Mouse (Mus musculus) cerebellum, postnatal 10 days (tissue): ENCODE results near the gene Coq7.

Source experiments
- DNase-seq, 2 experiments: peaks; one replicate each; pipeline ENCODE4 v3.0.0; 2021; ENCODE audit warnings: mixed read lengths in 2 of 2

Coq7 gene

DNA sequence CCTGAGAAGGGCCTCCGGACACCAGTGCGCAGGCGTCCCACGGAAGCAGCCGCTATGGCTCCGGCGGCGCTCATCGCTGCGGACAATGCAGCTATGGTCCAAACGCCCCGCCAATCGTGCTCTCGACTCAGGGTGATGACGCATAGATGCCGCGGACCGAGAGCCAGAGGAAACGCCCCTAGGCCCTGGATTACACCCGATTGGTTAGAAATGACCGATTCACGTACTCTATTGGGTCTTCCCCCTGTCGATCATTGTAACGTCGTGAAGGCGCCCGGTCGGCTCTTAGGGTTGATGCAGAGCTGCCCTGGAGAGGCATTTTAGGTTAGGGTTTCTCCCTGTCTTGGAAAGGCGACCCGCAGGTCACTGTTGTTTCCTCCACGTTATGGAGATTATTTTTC, at the start of gene Coq7:
TSS of gene Coq7 (minus strand) at position 179 of the 401 bp plus-strand sequence.
- DNase-seq = peak; percentile 97

DNA sequence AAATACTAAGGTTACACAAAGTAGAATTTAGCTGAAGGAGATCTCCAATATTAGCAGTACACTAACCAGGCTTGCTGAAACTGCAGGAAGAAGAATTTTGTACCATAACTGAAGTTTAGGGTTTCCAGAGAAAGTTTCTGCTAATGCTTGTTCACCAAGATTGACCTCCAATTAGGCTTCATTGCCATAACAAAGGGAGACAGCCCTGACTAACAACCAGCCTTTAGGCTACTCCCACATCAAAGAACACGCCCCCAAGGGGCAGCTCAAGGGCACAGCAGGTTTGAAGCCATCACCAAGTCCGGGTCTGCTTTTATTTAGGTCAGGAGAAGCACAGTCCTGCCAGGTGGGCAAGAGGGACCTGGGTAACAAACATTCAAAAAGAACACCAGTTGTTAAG, 46.8 kb upstream of the Coq7 start:
- DNase-seq = no peak

DNA sequence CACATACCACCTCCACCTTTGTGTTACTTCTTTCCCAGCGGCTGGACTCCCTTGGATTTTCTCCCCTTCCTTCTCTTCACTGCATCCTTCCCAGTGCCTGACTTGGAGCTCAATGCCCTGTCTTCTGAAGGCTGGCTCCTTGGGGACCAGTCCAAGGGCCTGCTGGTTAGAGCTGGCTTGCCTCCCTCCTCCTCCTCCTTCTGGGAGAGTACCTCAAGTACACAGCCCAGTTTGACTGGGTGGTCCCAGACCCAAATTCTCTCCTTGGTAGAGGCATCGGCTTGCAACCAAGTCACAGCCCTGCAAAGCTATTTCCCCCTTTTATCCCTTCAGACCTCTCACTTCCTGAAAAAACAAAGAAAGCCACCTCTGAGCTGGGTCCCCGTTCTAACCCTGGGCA, 45.1 kb upstream of the Coq7 start:
- no peak for DNase-seq

DNA sequence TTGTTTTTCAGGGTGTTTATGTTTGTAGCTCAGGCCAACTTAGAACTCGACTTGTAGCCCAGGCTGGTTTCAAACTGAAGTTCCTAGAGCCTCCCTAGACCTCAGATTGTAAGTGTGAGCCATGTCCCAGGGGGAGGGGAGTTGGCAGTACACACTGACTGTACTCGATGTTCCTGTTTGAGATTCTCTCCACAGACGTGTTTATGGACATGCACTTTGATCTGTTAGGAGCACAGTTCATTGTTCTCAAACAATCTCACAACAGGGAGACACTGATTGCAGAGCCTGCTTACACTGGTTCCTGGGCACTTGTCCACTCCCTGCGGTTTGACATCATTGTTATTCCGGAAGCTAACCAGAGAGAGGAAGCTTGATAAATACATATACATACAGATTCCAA, 38.9 kb upstream of the Coq7 start:
- no peak for DNase-seq

DNA sequence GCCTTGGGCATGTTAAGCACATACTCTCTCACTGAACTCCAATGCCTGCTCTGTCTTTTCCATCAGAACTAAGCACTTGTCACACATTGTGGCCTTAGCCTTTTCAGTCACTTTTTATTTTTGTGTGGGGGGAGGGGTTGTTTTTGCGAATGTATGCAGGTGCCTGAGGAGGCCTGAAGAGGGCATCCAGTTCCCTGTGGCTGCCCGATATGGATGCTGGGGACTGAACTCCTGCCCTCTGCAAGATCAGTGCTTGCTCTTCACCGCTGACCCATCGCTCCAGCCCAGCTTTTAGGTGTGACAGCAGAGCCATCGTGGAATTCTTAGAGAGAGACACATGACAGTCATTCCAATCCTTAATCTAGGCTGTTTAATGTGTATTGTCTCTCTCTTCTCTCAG, 38.2 kb upstream of the Coq7 start:
- no peak for DNase-seq

DNA sequence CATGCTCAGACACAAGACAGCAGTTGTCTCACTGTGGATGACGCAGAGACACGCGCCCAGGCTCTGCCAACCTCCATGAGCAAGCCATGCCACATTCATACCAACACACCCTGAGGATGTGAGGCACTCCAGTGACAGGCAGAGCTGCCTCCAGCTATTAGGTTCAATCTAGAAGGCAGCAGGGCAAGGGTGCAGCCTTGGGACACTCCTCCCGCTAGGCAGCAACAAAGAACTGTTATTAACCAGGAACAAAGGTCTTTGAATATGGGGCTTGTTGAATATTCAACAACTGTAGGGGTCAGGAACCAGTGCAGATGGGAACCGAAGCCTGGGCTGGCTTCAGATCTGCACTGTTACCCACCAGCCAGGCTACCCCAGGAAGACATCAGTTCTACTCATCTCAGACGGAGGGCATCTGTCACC, 36.0 kb upstream of the Coq7 start:
- DNase-seq = no peak

DNA sequence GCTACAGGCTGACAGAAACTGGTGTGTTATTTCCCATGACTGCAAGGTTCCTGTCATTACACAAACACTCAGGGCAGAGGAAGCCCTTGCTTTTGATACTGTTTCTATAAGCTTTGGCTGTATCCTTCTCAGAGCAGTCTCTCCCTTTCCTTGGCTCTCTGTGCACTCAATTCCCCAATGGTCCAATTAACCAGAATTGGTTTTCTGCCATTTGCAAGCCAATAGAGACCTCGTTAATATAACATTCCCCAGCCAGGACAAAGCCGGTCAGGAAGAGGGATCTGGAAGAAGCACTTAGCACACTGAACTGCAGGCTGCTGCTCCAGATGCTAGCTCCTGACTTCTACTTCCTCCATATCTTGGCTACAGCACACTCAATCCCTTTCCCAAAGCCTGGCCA, 21.1 kb upstream of the Coq7 start:
- no peak for DNase-seq

DNA sequence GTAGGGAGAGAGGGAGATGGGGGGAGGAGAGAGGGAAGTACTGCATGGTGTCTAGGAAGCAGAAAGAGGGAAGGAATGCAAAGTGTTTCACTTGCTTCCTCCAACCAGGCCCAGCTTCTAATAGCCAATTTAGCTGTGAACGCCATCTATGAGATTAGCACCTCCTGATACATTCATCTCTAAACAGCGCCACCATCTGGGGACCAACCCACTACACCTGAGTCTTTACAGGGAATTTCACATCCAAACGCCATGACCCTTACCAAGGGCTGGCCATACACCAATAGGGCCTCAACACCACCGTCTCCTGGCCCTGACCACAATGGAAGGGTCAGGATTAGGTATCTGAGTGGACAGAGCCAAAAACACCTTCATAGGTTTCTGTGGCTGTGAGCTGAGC, 20.7 kb upstream of the Coq7 start:
- no peak for DNase-seq

DNA sequence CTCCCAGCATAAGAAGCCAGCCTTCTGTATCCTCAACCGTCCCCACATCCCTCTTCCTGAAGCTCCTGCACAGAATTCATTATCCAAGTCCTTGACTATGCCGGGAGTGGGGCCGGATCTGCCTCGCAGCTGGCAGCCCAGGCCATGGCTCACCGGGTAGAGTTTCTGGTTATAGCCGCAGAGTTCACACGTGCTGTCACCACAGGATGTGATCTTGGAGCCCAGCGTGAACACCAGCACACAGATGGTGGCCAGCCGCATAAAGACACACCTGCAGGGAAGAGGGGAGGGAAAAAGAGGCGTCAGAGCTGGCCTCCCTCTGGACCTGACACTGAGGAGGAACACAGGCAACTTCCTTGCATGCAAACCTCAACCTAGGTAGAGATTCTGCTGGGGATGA, 14.3 kb upstream of the Coq7 start:
- no peak for DNase-seq

DNA sequence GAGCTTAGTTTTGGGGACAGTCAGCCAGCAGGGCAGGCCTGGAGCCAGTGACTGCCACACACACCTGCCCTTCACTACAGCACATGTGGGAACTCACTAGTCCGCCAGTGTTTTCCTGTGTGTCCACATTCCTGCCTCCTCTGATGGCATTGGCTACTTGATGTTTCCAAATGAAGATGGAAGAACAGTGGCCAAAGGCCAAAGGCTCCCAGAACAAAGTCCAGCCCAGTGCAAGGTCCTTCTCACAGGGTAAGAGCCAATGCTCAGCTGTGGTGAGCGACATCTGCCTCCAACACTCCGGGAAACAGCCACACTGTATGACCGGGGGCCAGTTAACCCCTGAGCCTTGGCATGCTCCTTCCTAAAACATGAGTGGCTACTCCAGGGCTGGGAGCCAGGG, 11.0 kb upstream of the Coq7 start:
- DNase-seq = no peak

DNA sequence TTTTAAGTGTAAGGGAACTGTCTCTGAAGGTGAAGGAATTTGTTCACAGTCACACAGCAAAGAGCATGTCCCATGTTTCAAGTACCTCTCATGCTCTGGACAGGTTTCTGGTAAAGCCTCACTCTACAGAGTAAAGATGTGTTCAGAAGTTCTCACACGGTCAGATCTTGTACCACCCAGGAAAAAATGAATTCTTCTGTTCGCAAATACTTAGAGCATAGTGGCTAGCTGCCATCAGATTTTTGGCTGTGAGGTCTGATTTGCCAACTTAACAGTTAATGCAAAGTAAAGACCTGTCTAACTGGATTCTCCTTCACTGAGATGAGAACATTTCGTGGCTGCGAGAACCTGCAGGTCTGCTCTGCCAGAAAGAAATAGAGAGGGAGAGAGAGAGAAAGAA, 1.9 kb upstream of the Coq7 start:
- no peak for DNase-seq

DNA sequence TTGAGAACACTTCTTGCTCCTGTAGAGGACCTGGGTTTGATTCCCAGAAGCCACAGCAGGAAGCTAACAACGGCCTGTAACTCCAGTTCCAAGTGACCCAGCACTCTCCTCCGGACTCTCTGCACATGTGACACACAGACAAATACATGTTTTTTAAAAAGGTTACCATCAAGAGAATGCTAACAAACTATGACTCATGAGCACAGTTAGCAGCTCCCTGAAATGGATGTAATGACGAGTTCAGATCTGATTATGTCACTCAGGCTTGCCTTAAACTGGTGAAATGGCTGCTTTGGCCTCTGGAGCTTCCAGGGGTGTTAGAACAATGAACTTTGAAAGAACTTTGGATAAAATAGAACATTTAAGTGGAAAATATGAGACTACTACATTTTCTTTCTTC, 1.2 kb upstream of the Coq7 start:
- no peak for DNase-seq

DNA sequence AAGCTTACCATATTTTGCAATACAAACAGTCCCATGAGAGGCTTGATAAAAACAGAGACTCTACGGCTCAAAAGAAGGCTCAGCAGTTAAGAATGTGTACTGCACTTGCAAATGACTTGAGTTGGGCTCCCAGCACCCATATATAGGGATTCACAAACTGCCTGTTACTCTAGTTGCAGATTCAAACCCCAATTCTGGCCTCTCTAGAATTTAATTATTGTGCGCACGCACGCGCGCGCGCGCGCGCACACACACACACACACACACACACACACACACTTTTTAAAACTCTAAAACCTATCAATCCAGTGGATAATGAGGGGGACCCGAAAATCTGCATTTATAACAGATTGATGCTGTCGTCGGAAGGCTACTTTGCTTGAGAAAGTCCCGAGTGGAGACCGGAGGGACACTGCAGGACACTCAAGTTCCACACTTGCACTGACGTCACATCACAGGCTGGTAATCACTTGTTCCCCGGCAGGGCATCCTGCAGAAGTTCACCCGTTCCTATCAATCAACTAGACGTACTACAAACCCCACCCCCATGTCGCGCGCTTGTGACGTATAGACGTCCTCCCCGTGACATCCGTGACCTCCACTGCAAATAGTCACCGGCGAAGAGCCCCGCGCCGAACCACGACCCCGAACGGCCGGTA, 508 bp downstream of the Coq7 start:
- peak; percentile 99 for DNase-seq

DNA sequence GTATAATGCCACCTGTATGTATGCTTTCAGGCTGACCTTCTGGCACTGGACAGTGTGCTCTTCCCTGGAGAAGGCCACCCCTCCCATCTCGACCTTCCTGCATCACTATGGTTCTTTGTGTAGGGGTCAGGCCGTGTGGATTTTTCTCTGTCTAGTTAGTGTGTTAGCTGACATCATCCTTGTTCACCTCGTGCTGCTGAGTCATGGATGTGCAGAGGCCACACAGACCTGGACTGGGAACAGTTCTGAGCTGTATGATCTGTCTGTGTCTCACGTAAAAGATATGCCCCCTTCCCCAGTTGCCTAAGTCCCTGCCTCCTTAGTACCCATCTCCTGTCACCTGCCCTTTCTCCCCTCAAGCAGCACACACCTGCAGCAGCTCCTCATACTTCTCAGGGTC, 6.2 kb downstream of the Coq7 start:
- DNase-seq = no peak

DNA sequence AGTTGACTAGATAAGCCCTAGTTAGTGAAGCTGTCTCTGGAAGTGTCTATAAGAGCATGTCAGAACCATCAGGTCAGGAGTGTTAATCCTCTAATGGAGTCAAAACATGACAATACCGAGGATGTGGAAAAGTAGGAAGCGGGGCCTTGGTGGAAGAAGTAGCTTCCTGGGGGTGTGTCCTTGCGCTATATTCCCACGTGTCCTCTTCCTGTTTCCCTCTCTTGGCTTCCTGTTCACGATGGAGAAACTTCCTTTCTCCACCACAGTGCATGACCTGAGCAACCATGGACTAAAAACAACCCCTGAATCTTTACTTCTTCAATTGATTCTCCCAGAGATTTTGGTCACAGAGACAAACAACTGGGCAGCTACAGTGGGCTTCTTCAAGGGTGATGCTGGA, 11.1 kb downstream of the Coq7 start:
- DNase-seq = no peak

DNA sequence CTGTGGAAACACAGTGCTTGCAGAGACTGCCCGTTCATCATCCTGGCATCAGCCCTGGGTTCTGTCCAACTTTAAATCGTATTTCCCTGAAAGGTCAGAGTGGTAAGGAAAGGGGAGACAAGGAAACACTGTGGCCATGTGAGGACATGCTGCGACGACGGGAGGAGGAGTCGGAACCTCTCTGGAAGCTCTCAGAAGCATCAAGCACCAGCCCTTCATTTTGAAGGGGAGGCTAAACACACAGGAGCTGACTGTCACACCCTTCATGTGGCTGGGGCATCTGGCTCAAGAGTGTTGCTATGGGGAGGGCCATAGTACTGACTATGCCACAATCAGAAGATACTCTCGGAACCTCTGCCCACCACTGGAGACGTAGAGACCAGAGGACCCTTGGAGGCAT, 13.5 kb downstream of the Coq7 start:
- no peak for DNase-seq

DNA sequence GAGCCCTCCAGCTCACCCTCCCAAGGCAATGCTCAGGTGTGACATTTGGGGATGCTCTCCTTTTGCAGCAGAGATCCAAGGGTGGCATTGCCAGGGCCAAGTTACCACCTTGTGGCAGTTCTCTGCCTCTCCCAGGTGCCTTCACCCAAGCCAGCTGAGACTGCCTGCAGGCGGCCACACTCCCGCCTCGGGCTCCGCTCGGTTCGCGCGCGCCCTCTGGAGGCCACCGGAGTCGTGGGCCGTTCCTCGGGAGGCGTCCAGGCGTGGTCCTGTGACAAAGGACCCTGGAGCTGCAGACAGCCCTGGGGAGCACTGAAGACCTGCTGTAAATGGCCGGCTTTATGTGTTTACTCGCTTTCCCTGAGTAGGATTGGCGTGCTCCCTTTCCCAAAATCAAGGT, 14.5 kb downstream of the Coq7 start:
- DNase-seq = peak; percentile 87 to 88

DNA sequence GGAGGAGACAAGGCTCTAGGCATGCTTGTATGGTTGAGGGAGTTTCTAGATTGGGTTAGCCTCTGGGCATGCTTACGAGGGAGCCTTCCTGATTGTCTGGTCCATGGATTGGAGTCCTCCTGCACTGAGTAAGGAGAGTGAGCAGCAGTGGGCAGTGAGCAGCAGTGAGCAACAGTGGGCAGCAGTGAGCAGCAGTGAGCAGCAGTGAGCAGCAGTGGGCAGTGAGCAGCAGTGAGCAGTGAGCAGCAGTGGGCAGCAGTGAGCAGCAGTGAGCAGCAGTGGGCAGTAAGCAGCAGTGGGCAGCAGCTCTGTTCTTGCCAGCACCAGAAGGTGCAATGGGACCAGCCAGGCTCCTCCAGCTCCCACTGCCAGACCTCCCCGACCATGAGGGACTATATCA, 15.3 kb downstream of the Coq7 start:
- DNase-seq = peak in 1 of 2 experiments; percentile 22

DNA sequence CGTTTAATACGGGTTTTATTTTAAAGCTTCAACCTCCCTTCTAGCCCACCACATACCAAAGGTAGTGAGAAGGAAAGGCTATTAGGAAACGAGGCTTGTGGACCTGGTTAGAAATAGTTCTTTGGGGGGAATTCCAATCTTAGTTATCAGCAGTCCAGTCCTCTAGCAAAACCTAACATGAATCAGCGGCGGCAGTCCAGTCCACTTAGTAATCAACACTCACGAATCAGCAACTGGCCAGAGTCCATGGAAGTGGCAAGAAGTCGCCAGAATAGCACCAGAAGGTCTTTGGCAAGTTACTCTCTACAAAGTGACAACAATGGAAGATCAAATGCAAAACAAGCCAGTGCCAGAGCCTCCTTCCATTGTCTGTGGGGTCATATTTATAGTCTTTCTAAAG, 24.6 kb downstream of the Coq7 start:
- no peak for DNase-seq

DNA sequence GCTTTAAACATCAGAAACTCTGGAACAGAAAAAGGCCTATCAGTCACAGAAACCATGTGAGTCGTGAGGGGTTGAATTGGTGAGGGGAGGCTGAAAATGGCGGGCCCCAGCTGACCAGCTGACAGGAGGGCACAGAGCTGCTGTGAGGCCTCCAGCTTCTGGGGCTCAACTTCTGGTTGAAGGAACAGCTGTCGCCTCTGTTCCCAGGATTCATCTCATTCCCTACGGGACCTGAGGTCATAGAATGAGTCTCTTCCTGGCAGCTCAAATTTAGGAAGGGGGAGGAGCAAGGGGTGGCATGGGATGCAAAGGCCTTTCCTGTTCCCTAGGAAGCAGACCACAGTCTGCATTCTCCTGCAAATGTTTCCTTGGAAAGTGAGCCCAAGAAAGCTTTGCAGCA, 29.3 kb downstream of the Coq7 start:
- DNase-seq = no peak

DNA sequence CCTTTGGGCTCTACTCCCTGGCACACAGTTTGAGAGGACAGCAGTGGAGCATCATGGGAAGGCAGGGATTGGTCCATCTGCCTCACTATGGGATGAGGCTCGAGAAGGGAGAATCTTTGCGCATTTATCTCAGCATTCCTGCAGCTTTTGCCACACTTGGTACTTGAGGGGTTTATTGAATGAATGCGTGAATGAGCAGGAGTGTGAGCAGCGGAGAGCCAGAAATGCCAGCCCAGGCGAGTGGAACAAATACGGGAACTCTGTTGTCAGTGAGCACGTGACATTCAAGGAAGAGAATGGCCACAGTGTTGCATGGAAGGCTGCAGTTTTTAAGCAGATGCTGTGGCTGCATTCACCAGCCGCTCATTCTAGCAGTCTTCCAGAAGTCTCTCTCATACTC, 30.8 kb downstream of the Coq7 start:
- DNase-seq = peak in 1 of 2 experiments; percentile 10

DNA sequence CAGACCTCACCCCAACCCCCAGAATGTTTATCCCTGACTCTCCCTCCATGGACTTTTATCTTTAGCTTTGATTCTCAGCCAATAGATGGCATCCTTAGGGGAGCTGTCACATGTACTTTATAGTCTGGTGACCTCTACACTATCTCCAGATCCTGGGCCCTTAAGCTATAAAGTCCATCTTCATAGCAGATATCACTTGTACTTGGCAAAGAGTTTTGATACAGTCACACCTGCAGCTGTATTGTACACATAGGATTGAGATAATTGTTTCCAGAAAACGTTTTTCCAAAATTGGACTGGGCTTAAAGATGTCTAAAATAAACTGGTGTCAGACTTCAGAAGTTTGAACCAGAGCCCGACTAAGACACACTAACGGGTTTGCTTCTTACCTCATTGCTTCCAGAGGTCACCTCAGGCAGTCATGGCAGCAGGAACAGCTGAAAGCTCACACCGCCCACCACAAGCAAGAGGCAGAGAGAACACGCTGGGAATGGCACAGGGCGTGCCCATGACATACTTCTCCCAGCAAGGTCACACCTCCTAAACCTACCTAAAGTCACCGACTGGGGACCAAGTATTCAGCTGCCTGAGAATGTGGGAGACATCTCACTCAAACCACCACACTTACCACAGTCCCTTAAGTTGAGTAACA, 33.2 kb downstream of the Coq7 start:
- no peak for DNase-seq

DNA sequence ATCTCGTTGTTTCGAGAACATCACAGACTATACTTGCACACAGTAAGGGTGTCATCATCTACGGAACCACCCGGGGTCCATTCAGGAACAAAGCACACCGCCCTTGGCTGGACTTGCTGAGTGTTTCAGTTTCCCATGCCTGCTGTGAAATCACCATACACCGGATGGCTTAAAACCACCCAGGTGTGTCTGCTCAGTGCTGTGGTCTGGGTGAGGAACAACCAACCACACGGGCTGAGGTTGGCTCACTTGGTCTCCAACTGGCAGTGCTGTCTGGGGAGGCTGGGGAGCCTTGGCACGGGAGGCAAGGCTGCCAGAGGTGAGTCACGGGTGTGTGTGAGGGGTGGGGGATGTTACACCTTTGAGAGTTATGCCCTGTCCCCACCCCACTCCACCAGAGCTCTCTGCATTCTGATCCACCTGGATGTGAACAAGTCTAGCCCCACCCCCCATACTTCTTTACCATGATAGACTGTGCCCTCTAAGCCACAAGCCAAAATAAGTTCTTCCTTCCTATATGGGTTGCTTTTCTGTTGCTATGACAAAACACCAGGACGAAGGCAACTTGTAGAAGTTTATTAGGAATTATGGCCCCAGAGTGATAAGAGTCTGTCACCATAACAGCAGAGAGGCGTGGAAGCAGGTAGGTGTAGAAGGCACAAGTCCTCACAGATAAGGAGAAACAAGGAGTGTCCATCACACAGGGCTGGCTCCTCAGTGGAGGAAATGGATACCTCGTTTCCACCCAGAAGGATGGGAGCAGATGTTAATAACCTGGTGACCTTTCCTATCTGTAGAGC, 34.0 kb downstream of the Coq7 start:
- DNase-seq = no peak

DNA sequence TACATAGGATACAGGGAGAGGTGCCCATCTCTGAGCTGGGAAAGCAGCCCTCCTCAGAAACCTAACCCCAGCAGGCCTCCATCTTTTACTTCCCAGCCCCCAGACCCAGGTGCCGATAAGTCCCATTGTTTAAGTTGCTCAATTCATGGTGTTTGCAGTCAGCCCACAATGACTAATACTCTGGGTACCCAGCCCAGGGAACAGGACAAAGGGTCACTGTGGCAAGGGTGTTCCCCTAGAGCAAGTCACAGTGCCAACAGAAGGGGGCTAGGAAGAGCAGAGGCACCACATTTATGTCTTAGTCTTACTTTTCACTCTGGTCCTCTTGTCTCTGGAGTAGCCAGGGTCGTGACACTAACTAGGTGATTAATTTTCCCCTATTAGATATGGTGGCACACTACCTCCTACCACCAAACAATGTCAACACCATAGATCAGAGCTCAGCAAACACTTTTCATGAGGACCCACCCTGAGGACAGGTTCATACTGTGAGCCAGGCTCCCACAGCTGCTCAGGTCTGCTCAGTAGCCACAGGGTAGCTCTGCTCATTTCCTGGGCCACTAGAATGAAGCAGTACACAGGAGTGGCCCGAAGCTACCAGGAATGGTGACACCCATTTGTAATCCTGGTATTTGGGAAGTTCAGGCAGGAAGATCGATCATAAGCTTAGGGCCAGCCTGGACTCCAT, 38.1 kb downstream of the Coq7 start:
- DNase-seq = no peak
